Mouse (Mus musculus): Measurements from ENCODE around the gene Rps21. TPM values are rescaled to one million over a fixed set of nuclear protein-coding genes. Genes with fewer than 3 reads are reported as not detected.

Rps21 gene
- 1,364 TPM for polyA plus RNA-seq (2021)

GRCm38 (mm10) chr2:180257001-180257521, at the start of gene Rps21:
TSS of gene Rps21 (plus strand) at chr2:180257377.
- no peaks in the 10 kb centered on the region for H3K27me3 ChIP-seq
- ChIA-PET CTCF (interaction anchor here (1.2 kb wide), 1 partner anchor 18 kb away, joined by 3 read pairs; no protein-coding TSS in a partner anchor), POLR2A (interaction anchor here (0.6 to 1.7 kb wide), 8 partner anchors 9 to 83 kb away, joined by 3 to 5 read pairs (median 3); no protein-coding TSS in a partner anchor)
- no peak for TF ChIP-seq CTCF (IDR thresholded peaks at IDR 0.05)
- ATAC-seq (peak; percentile 92), DNase-seq (ENCODE audit: low read depth, low spot score) (peak; percentile 96)
- in situ Hi-C loops (cut with MboI; ENCODE audit: low pct_unique_long_range_greater_than_20kb) = loop anchor here (10.0 kb wide), 2 partner anchors 72 to 182 kb away; partner anchors contain the start of gene Mtg2

GRCm38 (mm10) chr2:180207840-180208239, 49.3 kb upstream of the Rps21 start:
- no peaks in the 10 kb centered on the region for H3K27me3 ChIP-seq
- in situ Hi-C loops (cut with MboI; ENCODE audit: low pct_unique_long_range_greater_than_20kb) = loop anchor here (25.0 kb wide), 1 partner anchor 1379 kb away; the partner anchor contains the start of genes Prpf6, Samd10, Uckl1 and Zfp512b
- CTCF ChIA-PET = interaction anchor here (0.6 to 2.1 kb wide), 11 partner anchors 10 to 45 kb away, joined by 3 to 14 read pairs (median 4); partner anchors contain the start of gene Lama5

GRCm38 (mm10) chr2:180208976-180209375, 48.2 kb upstream of the Rps21 start:
- no peaks in the 10 kb centered on the region for H3K27me3 ChIP-seq
- DNase-seq (ENCODE audit: low read depth, low spot score) (no peak), ATAC-seq (no peak)
- CTCF ChIA-PET = interaction anchor here (1.5 to 2.1 kb wide), 2 partner anchors 14 to 44 kb away, joined by 6 to 7 read pairs; no protein-coding TSS in a partner anchor
- POLR2A ChIA-PET = interaction anchor here (1.3 to 2.1 kb wide), 2 partner anchors 16 to 25 kb away, joined by 3 to 9 read pairs; partner anchors contain the start of gene Lama5
- TF ChIP-seq CTCF (IDR thresholded peaks at IDR 0.05) = no peak
- in situ Hi-C loops (cut with MboI; ENCODE audit: low pct_unique_long_range_greater_than_20kb) = loop anchor here (25.0 kb wide), 1 partner anchor 1378 kb away; the partner anchor contains the start of genes Prpf6, Samd10, Uckl1 and Zfp512b

More at GRCm38 (mm10) chr2:180207840-180208239, 49.3 kb upstream of the Rps21 start:
- POLR2A ChIA-PET = interaction anchor here (0.8 to 2.1 kb wide), 3 partner anchors 14 to 21 kb away, joined by 3 to 9 read pairs (median 3); partner anchors contain the start of gene Lama5
- DNase-seq (ENCODE audit: low read depth, low spot score) = no peak
- no peak for TF ChIP-seq CTCF (IDR thresholded peaks at IDR 0.05)
- peak; percentile 31 for ATAC-seq

GRCm38 (mm10) chr2:180212255-180212654, 44.9 kb upstream of the Rps21 start:
- no peak for DNase-seq (ENCODE audit: low read depth, low spot score)
- CTCF ChIA-PET = interaction anchor here (1.3 to 2.0 kb wide), 3 partner anchors 11 to 39 kb away, joined by 3 to 6 read pairs (median 3); no protein-coding TSS in a partner anchor
- TF ChIP-seq CTCF (IDR thresholded peaks at IDR 0.05) = no peak
- no peaks in the 10 kb centered on the region for H3K27me3 ChIP-seq
- in situ Hi-C loops (cut with MboI; ENCODE audit: low pct_unique_long_range_greater_than_20kb) = loop anchor here (25.0 kb wide), 1 partner anchor 1375 kb away; the partner anchor contains the start of genes Prpf6, Samd10, Uckl1 and Zfp512b
- POLR2A ChIA-PET = no interaction called here
- no peak for ATAC-seq

GRCm38 (mm10) chr2:180214352-180214978, 42.7 kb upstream of the Rps21 start:
- in situ Hi-C loops (cut with MboI; ENCODE audit: low pct_unique_long_range_greater_than_20kb) = loop anchor here (25.0 kb wide), 1 partner anchor 1373 kb away; the partner anchor contains the start of genes Prpf6, Samd10, Uckl1 and Zfp512b
- DNase-seq (ENCODE audit: low read depth, low spot score) = no peak
- ATAC-seq = peak; percentile 20
- ChIA-PET POLR2A (interaction anchor here (1.3 to 2.6 kb wide), 3 partner anchors 9 to 14 kb away, joined by 4 to 8 read pairs (median 5); no protein-coding TSS in a partner anchor), CTCF (interaction anchor here (1.5 to 2.1 kb wide), 2 partner anchors 10 to 14 kb away, joined by 3 to 11 read pairs; no protein-coding TSS in a partner anchor)
- TF ChIP-seq CTCF (IDR thresholded peaks at IDR 0.05) = no peak
- no peaks in the 10 kb centered on the region for H3K27me3 ChIP-seq

- in situ Hi-C loops (cut with MboI; ENCODE audit: low pct_unique_long_range_greater_than_20kb) = loop anchor here (5.0 to 25.0 kb wide), 2 partner anchors 37 to 1372 kb away; partner anchors contain the start of genes Prpf6, Samd10, Uckl1 and Zfp512b
- DNase-seq (ENCODE audit: low read depth, low spot score) (no peak), ATAC-seq (no peak)
- POLR2A ChIA-PET = interaction anchor here (0.9 to 2.6 kb wide), 5 partner anchors 8 to 18 kb away, joined by 3 to 8 read pairs (median 4); no protein-coding TSS in a partner anchor
- no peak for TF ChIP-seq CTCF (IDR thresholded peaks at IDR 0.05)
- H3K27me3 ChIP-seq = no peaks in the 10 kb centered on the region
- CTCF ChIA-PET = interaction anchor here (2.1 kb wide), 1 partner anchor 14 kb away, joined by 11 read pairs; no protein-coding TSS in a partner anchor
Measured at GRCm38 (mm10) chr2:180215011-180215461, 42.1 kb upstream of the Rps21 start.

GRCm38 (mm10) chr2:180215951-180216350, 41.2 kb upstream of the Rps21 start:
- H3K27me3 ChIP-seq = no peaks in the 10 kb centered on the region
- in situ Hi-C loops (cut with MboI; ENCODE audit: low pct_unique_long_range_greater_than_20kb) = loop anchor here (5.0 to 25.0 kb wide), 2 partner anchors 36 to 1371 kb away; partner anchors contain the start of genes Prpf6, Samd10, Uckl1 and Zfp512b
- no peak for ATAC-seq
- ChIA-PET POLR2A (interaction anchor here (1.1 to 2.6 kb wide), 3 partner anchors 9 to 17 kb away, joined by 3 to 8 read pairs (median 5); no protein-coding TSS in a partner anchor), CTCF (interaction anchor here (0.7 to 3.9 kb wide), 6 partner anchors 8 to 43 kb away, joined by 3 to 14 read pairs (median 3); no protein-coding TSS in a partner anchor)
- DNase-seq (ENCODE audit: low read depth, low spot score) = no peak
- TF ChIP-seq CTCF (IDR thresholded peaks at IDR 0.05) = no peak

- ChIA-PET POLR2A (interaction anchor here (0.6 to 2.6 kb wide), 3 partner anchors 8 to 251 kb away, joined by 3 to 8 read pairs (median 5); no protein-coding TSS in a partner anchor), CTCF (interaction anchor here (0.7 to 3.9 kb wide), 7 partner anchors 9 to 44 kb away, joined by 3 to 14 read pairs (median 3); no protein-coding TSS in a partner anchor)
- in situ Hi-C loops (cut with MboI; ENCODE audit: low pct_unique_long_range_greater_than_20kb) = loop anchor here (5.0 to 25.0 kb wide), 2 partner anchors 35 to 1370 kb away; partner anchors contain the start of genes Prpf6, Samd10, Uckl1 and Zfp512b
- DNase-seq (ENCODE audit: low read depth, low spot score) = no peak
- TF ChIP-seq CTCF (IDR thresholded peaks at IDR 0.05) = no peak
- no peak for ATAC-seq
- no peaks in the 10 kb centered on the region for H3K27me3 ChIP-seq
Measured at GRCm38 (mm10) chr2:180216921-180217320, 40.3 kb upstream of the Rps21 start.

GRCm38 (mm10) chr2:180217587-180217986, 39.6 kb upstream of the Rps21 start:
- TF ChIP-seq CTCF (IDR thresholded peaks at IDR 0.05) = no peak
- CTCF ChIA-PET = interaction anchor here (0.8 to 3.9 kb wide), 5 partner anchors 10 to 19 kb away, joined by 3 to 14 read pairs (median 8); no protein-coding TSS in a partner anchor
- in situ Hi-C loops (cut with MboI; ENCODE audit: low pct_unique_long_range_greater_than_20kb) = loop anchor here (5.0 to 25.0 kb wide), 2 partner anchors 35 to 1370 kb away; partner anchors contain the start of genes Prpf6, Samd10, Uckl1 and Zfp512b
- DNase-seq (ENCODE audit: low read depth, low spot score) (peak; percentile 75), ATAC-seq (peak; percentile 42)
- H3K27me3 ChIP-seq = no peaks in the 10 kb centered on the region
- POLR2A ChIA-PET = interaction anchor here (0.7 kb wide), 1 partner anchor 34 kb away, joined by 3 read pairs; no protein-coding TSS in a partner anchor

Data from Patski (cell line).